Mouse (Mus musculus) midbrain, postnatal 0 days (tissue): ENCODE measurements around the gene Hrg. TPM values are rescaled to one million over a fixed set of nuclear protein-coding genes. Genes with fewer than 3 reads are reported as not detected.
"Not testable (repeated sequence)": the region's sequence is repeated elsewhere in the genome, so short reads cannot be mapped to it uniquely, and the experiment has no call there.

ENCODE experiments used
- ATAC-seq: fragments of 200-750 bp; cut with Nextera tagmentation; 2 replicates; pipeline ENCODE4 v1.8.0; 2017; ENCODE audit warnings: moderate number of reproducible peaks, mild to moderate bottlenecking, moderate TSS enrichment, moderate library complexity; ENCODE audit not compliant: low FRiP score
- DNase-seq: peaks from one replicate; pipeline ENCODE4 v3.0.0-alpha.2; 2015; ENCODE audit warnings: low spot score
- H3K27ac ChIP-seq: fragments of 300-500 bp; sonication (generic); 2 replicates; pipeline ENCODE4 v1.5.1; 2014; ENCODE audit warnings: low read depth, mild to moderate bottlenecking, low read length, mixed read lengths
- H3K27me3 ChIP-seq: fragments of 300-500 bp; sonication (generic); 2 replicates; pipeline ENCODE4 v1.6.1; 2014; ENCODE audit warnings: low read length, control low read depth, mixed read lengths; ENCODE audit not compliant: insufficient read depth
- H3K36me3 ChIP-seq: fragments of 300-500 bp; sonication (generic); 2 replicates; pipeline ENCODE4 v1.6.1; 2014; ENCODE audit warnings: low read length, control low read depth, mixed read lengths; ENCODE audit not compliant: insufficient read depth
- H3K4me1 ChIP-seq: fragments of 300-500 bp; sonication (generic); 2 replicates; pipeline ENCODE4 v1.6.1; 2014; ENCODE audit warnings: mild to moderate bottlenecking, control low read depth, antibody characterized with exemption, low read length, mixed read lengths; ENCODE audit not compliant: insufficient read depth
- H3K4me2 ChIP-seq: fragments of 300-500 bp; sonication (generic); 2 replicates; pipeline ENCODE4 v1.6.1; 2014; ENCODE audit warnings: low read depth, mild to moderate bottlenecking, low read length, mixed read lengths; ENCODE audit not compliant: poor library complexity, severe bottlenecking
- H3K4me3 ChIP-seq: fragments of 300-500 bp; sonication (generic); 2 replicates; pipeline ENCODE4 v1.5.1; 2014; ENCODE audit warnings: low read depth, mild to moderate bottlenecking, low read length, moderate library complexity
- H3K9ac ChIP-seq: fragments of 300-500 bp; sonication (generic); replicated peaks from 2 replicates; pipeline ENCODE4 v1.6.1; 2014; ENCODE audit warnings: mild to moderate bottlenecking, low read length, moderate library complexity, mixed read lengths; ENCODE audit not compliant: poor library complexity, severe bottlenecking
- H3K9me3 ChIP-seq: fragments of 300-500 bp; sonication (generic); 2 replicates; pipeline ENCODE4 v1.6.1; 2016; ENCODE audit warnings: low read length, control low read depth
- CTCF ChIP-seq: IDR thresholded peaks from 2 replicates; pipeline ENCODE4 v1.5.1; 2016; ENCODE audit warnings: antibody characterized with exemption, mild to moderate bottlenecking
- WGBS: fragments of 180-500 bp; shearing (Covaris S2); extraction: QIAGEN DNeasy Blood & Tissue Kit; methylation state at CpG from one replicate; pipeline ENCODE4 v1.1.7; 2014; 5-methylcytosine and 5-hydroxymethylcytosine counted together
- polyA plus RNA-seq: library from polyadenylated mRNA; unstranded; fragments of >200 nt; fragmentation: Nextera tagmentation; extraction: Ambion mirVana; gene quantifications from 2 replicates; pipeline ENCODE4 v1.2.1, GENCODE M21; 2015
- total RNA-seq: library from RNA; depleted of rRNA; stranded (reverse); fragments of >200 nt; gene quantifications from 2 replicates; pipeline ENCODE4 v1.2.3, GENCODE M21; 2014; rRNA removed

Hrg gene
- total and polyA plus RNA-seq, 2 experiments from 2014 or later, result not detected

DNA sequence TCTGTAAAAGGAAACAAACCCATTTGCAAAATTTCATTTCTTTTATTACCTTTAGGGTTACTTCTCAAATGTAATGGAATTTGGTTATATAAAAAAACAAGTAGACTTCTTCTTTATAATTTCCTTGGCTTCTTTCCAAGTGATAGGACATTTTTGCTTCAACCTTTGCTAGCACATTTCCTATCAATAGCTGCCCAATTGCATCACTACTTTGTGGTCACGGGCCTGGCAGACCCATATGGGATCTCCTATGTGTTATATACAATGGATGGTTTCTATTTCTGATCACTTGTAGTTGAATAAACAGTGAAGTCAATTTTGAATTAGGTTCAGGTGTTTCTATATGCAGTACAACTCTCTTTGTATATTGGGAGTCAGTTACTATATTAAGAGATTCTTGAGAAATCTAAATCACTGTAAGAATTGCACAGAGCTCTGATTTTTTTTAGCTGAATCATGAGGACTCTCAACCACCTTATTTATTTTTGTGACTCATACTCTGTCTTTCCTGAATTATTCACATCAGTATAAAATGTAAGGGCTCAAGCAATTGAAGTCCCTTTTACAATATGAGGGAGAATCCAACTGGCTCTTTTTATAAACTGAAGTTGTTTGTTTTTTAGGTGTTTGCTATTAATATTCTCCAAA is 16.6 kb downstream of the Hrg start:
- Histone ChIP-seq H3K36me3 (no peaks in the 10 kb centered on the region), H3K9ac (no peak overlapping the region), H3K27me3 (no peaks in the 10 kb centered on the region), H3K9me3 (no peaks in the 10 kb centered on the region), H3K4me3 (no peak overlapping the region), H3K4me1 (no peaks in the 10 kb centered on the region), H3K4me2 (no peak overlapping the region), H3K27ac (no peak overlapping the region)
- no peak for TF ChIP-seq CTCF
- 70% methylated on average over 1 of the region's 1 CpGs for WGBS
- ATAC-seq (no peak), DNase-seq (no peak)

DNA sequence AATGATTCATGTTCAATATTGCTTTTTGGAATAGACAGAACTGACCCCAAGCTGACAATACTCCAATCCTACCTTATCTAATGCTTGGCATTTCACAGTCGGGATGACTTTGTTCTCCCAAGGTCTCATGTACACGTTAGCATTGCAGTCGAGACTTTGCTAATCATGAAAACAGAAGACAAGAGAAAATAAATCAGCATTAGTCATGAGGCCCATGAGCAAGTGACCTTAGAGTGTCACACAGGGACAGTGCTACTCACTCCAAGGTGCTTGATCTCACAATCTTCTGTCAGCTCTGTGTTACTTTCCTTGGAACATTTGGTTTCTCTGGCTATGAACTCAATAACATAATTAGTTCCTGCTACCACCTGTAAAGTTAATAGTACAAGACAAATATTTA is 46.1 kb downstream of the Hrg start:
- H3K9me3 ChIP-seq, ATAC-seq, DNase-seq, H3K36me3 ChIP-seq, H3K4me3 ChIP-seq, H3K27me3 ChIP-seq, H3K9ac ChIP-seq, H3K4me1 ChIP-seq, H3K4me2 ChIP-seq, H3K27ac ChIP-seq: not testable (repeated sequence)
- 90% methylated on average over 3 of the region's 3 CpGs for WGBS

Other genes with a start within 250 kb of the Hrg start
- gene Crygs, start 139.5 kb upstream of the Hrg start, total RNA-seq, result not detected in 2 replicates
- 0.45 TPM in 1 of 2 replicates, not detected in the other for gene Crygs, start 139.5 kb upstream of the Hrg start, polyA plus RNA-seq
- gene Tbccd1, start 93.4 kb upstream of the Hrg start, total RNA-seq, result 16.2 and 19.1 TPM in 2 replicates
- 14.5 and 15.9 TPM in 2 replicates for gene Tbccd1, start 93.4 kb upstream of the Hrg start, polyA plus RNA-seq
- gene Dnajb11, start 93.2 kb upstream of the Hrg start, total RNA-seq, result 58.7 and 63.0 TPM in 2 replicates
- gene Dnajb11, start 93.2 kb upstream of the Hrg start, polyA plus RNA-seq, result 88.4 and 89.9 TPM in 2 replicates
- gene Ahsg, start 59.8 kb upstream of the Hrg start, total RNA-seq, result 0.14 TPM in 1 of 2 replicates, not detected in the other
- gene Ahsg, start 59.8 kb upstream of the Hrg start, polyA plus RNA-seq, result 0.36 TPM in 1 of 2 replicates, not detected in the other
- not detected in 2 replicates for gene Fetub, start 32.7 kb upstream of the Hrg start, total RNA-seq
- gene Fetub, start 32.7 kb upstream of the Hrg start, polyA plus RNA-seq, result 0.33 TPM in 1 of 2 replicates, not detected in the other
- gene Kng2, start 78.4 kb downstream of the Hrg start, total RNA-seq, result not detected in 2 replicates
- gene Kng2, start 78.4 kb downstream of the Hrg start, polyA plus RNA-seq, result not detected in 2 replicates
- gene Kng1, start 106.8 kb downstream of the Hrg start, total RNA-seq, result not detected in 2 replicates
- gene Kng1, start 106.8 kb downstream of the Hrg start, polyA plus RNA-seq, result not detected in 2 replicates
- gene Eif4a2, start 156.4 kb downstream of the Hrg start, total RNA-seq, result 647 and 778 TPM in 2 replicates
- 291 and 295 TPM in 2 replicates for gene Eif4a2, start 156.4 kb downstream of the Hrg start, polyA plus RNA-seq
- gene Rfc4, start 176.7 kb downstream of the Hrg start, total RNA-seq, result 8.6 and 10.0 TPM in 2 replicates
- 20.4 and 22.6 TPM in 2 replicates for gene Rfc4, start 176.7 kb downstream of the Hrg start, polyA plus RNA-seq
- not detected in 2 replicates for gene Adipoq, start 195.5 kb downstream of the Hrg start, total RNA-seq
- gene Adipoq, start 195.5 kb downstream of the Hrg start, polyA plus RNA-seq, result not detected in 2 replicates